Mouse (Mus musculus): ENCODE data around the gene F5. TPM values are rescaled to one million over a fixed set of nuclear protein-coding genes. Genes with fewer than 3 reads are reported as not detected.

F5 gene
- polyA plus RNA-seq, 1 experiment from 2014 or later: 0.24 TPM

DNA sequence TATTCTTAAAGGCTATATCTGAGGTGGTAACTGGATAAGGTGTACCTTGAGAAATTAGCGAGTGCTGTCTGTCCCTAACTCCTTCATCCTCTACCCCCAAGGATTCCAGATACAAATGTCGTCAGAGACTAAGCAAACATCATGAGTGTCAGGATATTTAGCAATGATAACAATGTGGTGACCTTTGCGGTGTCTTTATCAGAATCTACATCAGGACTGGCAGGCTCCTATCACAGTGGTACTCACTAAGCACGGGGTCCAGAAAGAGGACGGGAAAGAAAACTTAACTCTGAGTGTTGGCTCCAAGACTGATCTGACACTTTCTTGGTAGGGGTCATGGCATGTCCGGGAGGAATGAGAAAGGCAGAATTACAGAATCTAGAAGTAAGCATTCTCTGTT lies 17.5 kb upstream of the F5 start:
- no peaks in the 10 kb centered on the region for H3K4me1 ChIP-seq
- WGBS: 85% methylated on average over 6 of the region's 6 CpGs
- no peaks in the 10 kb centered on the region for H3K27me3 ChIP-seq (ENCODE audit: low read depth, poor library complexity, severe bottlenecking)
- no peak for DNase-seq (ENCODE audit: low spot score)
- H3K9me3 ChIP-seq (replicated peaks): no peaks in the 10 kb centered on the region
- no peaks in the 10 kb centered on the region for H3K36me3 ChIP-seq
- no peak overlapping the region for H3K27ac ChIP-seq
- H3K4me3 ChIP-seq: no peak overlapping the region

DNA sequence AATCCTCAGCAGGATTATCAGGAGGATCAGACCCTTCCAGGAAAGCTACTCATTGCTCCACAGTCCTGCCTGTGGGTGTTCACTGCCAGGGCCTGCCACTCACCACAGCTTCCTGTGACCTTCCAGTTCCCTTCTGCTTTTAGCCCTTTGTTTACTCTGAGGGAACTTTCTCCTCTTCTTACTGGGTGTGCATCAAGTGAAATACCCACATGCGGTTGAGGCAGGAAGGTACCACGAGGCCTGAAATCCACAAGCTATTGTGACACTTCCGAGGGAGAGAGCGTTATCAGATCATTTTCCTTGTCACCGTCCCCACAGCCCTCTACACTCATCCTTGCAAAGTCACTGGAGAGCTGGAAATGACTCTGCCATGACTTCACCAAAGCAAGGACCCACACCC lies 16.3 kb upstream of the F5 start:
- no peak overlapping the region for H3K27ac ChIP-seq
- 82% methylated on average over 5 of the region's 5 CpGs for WGBS
- DNase-seq (ENCODE audit: low spot score): no peak
- no peaks in the 10 kb centered on the region for H3K9me3 ChIP-seq (replicated peaks)
- no peaks in the 10 kb centered on the region for H3K27me3 ChIP-seq (ENCODE audit: low read depth, poor library complexity, severe bottlenecking)
- no peaks in the 10 kb centered on the region for H3K4me1 ChIP-seq
- H3K36me3 ChIP-seq: no peaks in the 10 kb centered on the region
- no peak overlapping the region for H3K4me3 ChIP-seq

DNA sequence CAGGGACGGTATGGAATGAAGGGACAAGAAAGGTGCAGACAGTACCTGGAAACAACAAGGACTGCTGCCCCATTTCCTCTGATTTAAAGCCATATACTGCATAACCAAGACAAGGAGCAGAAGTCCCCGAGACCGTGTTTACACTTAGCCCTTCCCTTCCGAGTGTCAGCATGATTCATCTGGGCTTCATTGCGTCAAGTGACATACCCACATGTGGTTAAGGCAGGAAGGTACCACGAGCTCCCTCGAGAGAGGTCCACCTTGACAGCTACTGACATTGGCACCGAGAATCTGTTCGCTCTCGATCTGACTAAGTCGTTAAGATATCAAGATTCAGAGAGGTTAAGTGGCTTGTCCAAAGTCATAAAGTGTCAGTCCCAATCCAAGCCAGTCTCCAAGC lies 15.7 kb upstream of the F5 start:
- 69% methylated on average over 11 of the region's 11 CpGs for WGBS
- no peaks in the 10 kb centered on the region for H3K36me3 ChIP-seq
- no peak for DNase-seq (ENCODE audit: low spot score)
- H3K4me1 ChIP-seq: no peaks in the 10 kb centered on the region
- H3K4me3 ChIP-seq: no peak overlapping the region
- H3K27ac ChIP-seq: no peak overlapping the region
- H3K9me3 ChIP-seq (replicated peaks): no peaks in the 10 kb centered on the region
- no peaks in the 10 kb centered on the region for H3K27me3 ChIP-seq (ENCODE audit: low read depth, poor library complexity, severe bottlenecking)

DNA sequence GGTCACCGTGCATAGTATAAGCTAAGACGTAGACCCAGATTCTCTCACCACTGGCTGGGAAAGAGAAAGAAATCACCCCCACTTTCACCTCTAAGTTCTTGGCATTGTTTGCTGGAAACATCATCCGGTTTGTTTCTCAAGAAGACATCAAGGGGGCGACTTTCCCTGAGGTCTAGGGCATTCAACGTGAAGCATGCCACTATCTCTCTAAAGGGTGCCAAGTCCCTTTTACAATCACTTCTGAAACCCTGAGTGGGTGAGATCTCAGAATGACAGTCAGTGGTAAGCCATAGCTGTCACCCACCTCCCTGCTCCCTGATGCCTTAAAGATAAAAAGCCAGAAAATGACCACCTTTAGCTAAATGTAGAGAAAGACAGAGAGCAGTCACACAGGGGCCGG lies 15.0 kb upstream of the F5 start:
- Histone ChIP-seq H3K36me3 (no peaks in the 10 kb centered on the region), H3K4me1 (no peaks in the 10 kb centered on the region), H3K27me3 (ENCODE audit: low read depth, poor library complexity, severe bottlenecking) (no peaks in the 10 kb centered on the region), H3K9me3 (replicated peaks) (no peaks in the 10 kb centered on the region), H3K4me3 (no peak overlapping the region), H3K27ac (no peak overlapping the region)
- WGBS: 78% methylated on average over 6 of the region's 6 CpGs
- DNase-seq (ENCODE audit: low spot score): no peak

DNA sequence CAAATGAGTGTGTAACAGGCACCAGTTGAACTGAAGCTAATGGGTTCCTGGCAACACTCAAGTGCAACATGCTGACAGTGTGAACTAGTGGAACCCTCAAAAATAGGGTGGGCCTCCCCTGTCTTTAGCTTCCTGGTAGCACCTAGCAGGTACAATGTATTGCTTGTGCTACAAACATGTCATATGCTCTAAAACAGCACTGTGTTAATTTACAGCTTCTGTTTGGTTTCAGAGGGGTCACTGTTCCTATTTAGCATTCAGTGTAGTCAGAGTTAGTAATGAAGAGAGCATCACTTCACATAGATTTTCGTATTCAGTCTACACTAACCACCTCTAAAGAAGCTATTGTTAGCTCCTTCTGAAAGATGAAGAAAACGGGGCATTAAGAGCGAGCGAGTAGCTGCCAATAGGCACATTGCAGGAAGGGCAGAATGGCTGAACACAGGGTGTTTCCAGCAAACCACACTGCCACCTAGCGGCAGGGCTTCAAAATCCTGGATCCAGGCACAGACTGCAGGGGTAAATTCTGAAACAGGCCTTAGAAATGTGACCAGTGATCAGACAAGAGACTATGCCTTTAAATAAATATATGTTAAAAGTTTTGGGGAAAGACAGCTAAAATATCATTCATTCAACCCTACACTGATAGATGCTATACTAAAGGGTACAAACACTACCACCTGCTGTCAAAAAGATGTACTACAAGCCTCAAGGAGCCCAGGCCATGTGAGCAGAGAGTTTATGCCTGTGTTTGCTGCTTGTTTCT lies 13.1 kb upstream of the F5 start:
- no peaks in the 10 kb centered on the region for H3K27me3 ChIP-seq (ENCODE audit: low read depth, poor library complexity, severe bottlenecking)
- no peaks in the 10 kb centered on the region for H3K9me3 ChIP-seq (replicated peaks)
- H3K4me3 ChIP-seq: no peak overlapping the region
- peak; percentile 86 for DNase-seq (ENCODE audit: low spot score)
- H3K27ac ChIP-seq: no peak overlapping the region
- 15% methylated on average over 5 of the region's 5 CpGs for WGBS
- H3K4me1 ChIP-seq: no peaks in the 10 kb centered on the region
- no peaks in the 10 kb centered on the region for H3K36me3 ChIP-seq

DNA sequence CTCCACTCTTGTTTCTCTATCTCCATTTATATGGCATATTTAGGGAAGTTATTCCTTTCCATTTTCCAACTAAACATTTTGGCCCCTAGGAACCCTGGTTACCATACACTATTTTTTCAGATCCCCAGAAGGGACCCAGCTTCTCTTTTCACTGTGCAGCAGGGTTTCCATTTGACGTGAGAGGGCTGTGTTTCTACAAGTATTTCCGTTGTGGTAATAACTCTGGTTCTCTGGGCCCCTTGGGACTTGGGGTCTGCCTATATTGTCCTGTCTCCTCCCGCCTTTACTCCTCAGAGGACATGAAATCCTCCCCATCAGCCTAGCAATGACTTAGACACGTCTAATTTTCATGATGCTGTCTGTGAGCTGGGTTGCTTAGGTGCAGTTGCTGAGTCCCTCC lies 12.2 kb upstream of the F5 start:
- 74% methylated on average over 4 of the region's 4 CpGs for WGBS
- no peaks in the 10 kb centered on the region for H3K27me3 ChIP-seq (ENCODE audit: low read depth, poor library complexity, severe bottlenecking)
- H3K9me3 ChIP-seq (replicated peaks): no peaks in the 10 kb centered on the region
- no peaks in the 10 kb centered on the region for H3K36me3 ChIP-seq
- H3K27ac ChIP-seq: no peak overlapping the region
- no peak overlapping the region for H3K4me3 ChIP-seq
- H3K4me1 ChIP-seq: no peaks in the 10 kb centered on the region
- no peak for DNase-seq (ENCODE audit: low spot score)

DNA sequence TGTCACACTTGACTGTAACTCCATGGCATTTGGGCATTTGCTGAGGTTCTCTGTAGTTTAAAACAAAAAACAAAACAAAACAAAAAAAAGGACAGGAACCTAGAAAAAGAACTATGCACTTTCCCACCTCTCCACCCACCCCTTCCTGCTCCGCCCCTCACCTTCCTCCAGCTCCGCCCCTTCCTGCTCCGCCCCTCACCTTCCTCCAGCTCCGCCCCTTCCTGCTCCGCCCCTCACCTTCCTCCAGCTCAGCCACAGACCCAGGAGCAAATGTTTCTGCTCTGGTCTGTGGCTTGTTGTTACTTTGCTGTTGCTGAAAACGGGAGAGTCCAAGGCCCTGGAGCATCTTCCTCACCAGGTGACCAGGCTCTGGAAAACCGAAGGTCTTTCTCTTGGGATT lies 2.6 kb upstream of the F5 start:
- Histone ChIP-seq H3K9me3 (replicated peaks) (no peaks in the 10 kb centered on the region), H3K27ac (no peak overlapping the region), H3K4me3 (no peak overlapping the region), H3K4me1 (peaks cover 15% of the 10 kb centered on the region), H3K27me3 (ENCODE audit: low read depth, poor library complexity, severe bottlenecking) (no peaks in the 10 kb centered on the region), H3K36me3 (no peaks in the 10 kb centered on the region)
- WGBS: 95% methylated on average over 7 of the region's 7 CpGs
- DNase-seq (ENCODE audit: low spot score): no peak

DNA sequence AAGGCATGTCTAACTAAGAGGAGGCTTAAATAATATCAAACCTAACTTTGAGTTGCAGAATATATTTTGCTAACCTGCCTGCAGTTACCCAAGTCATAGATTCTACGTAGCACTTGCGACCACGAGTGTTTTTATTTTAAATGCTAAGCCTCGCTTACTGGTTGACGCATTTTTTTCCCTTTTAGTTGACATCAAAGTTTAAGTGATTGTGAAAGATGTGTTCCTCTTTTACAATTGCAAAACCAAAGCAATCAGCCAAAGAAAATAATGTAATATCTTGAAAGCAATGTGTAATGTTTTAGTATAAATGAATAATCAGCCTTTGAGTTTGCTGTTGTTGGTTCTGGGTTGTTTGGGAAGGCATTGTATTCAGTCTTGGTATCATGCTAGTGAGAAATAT lies 1.2 kb downstream of the F5 start:
- Histone ChIP-seq H3K9me3 (replicated peaks) (no peaks in the 10 kb centered on the region), H3K4me1 (peaks cover 8% of the 10 kb centered on the region), H3K27me3 (ENCODE audit: low read depth, poor library complexity, severe bottlenecking) (no peaks in the 10 kb centered on the region), H3K27ac (no peak overlapping the region), H3K4me3 (no peak overlapping the region), H3K36me3 (no peaks in the 10 kb centered on the region)
- DNase-seq (ENCODE audit: low spot score): no peak
- WGBS: 91% methylated on average over 5 of the region's 5 CpGs

DNA sequence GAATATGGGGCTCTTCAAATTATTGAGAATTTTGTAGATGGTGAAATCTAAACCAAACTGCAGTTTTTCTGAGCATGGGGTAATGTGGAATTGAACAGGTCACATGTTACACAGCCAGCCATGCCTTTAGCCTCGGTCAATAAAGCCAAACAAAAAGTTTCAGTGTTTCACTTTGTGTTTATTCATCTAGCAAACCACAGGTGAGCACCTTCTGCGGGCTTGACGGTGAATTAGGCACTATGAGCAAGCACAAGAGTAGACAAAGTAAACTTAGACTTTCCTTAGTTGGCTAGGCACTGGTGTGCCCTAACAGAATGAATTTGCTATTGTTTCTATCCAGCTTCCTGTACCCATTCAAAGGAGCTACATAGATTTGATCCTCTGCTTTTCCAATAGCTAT lies 3.3 kb downstream of the F5 start:
- Histone ChIP-seq H3K9me3 (replicated peaks) (no peaks in the 10 kb centered on the region), H3K36me3 (no peaks in the 10 kb centered on the region), H3K4me3 (no peak overlapping the region), H3K27me3 (ENCODE audit: low read depth, poor library complexity, severe bottlenecking) (no peaks in the 10 kb centered on the region), H3K27ac (no peak overlapping the region), H3K4me1 (peaks cover 8% of the 10 kb centered on the region)
- WGBS: 89% methylated on average over 3 of the region's 3 CpGs
- DNase-seq (ENCODE audit: low spot score): no peak

DNA sequence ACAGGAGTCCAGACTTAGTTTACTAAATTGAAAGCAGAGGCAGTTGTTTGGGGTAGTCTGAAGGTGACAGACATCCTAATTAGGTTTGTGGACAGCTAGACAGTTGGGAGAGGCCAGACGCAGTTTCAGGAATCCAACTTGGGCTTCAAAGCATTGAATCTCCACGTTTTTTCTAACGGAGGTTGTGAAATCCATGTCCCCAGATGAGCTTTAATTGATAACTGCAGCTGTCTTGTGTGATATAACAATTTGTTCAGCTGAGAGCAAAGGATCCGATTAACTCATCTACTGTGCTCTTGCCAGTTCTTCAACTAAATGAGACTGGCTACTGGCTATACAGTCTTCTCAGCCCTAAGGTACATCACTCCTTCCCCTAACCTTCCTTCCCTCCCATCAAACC lies 6.9 kb downstream of the F5 start:
- Histone ChIP-seq H3K27ac (no peak overlapping the region), H3K27me3 (ENCODE audit: low read depth, poor library complexity, severe bottlenecking) (no peaks in the 10 kb centered on the region), H3K4me3 (no peak overlapping the region), H3K4me1 (no peaks in the 10 kb centered on the region), H3K9me3 (replicated peaks) (no peaks in the 10 kb centered on the region), H3K36me3 (no peaks in the 10 kb centered on the region)
- WGBS: 70% methylated on average over 4 of the region's 4 CpGs
- no peak for DNase-seq (ENCODE audit: low spot score)

DNA sequence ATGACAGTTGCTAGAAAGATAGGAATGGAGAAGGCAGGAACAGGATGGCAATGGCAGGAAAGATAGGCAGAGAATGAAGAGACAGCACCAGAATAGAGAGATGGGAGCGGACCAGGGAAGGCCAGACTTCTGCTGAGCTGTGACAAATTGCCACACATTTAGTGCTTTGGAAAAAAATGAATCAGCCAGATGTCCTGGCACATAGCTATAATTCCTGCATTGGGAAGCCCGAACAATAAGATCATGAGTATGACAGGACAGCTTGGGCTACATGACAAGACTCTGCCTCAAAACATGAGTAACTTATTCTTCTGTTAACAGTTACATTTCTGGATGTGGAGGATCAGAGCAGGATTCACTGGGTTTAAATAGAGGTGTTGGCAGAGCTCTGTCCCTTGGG lies 8.1 kb downstream of the F5 start:
- H3K4me1 ChIP-seq: no peaks in the 10 kb centered on the region
- no peak overlapping the region for H3K27ac ChIP-seq
- H3K36me3 ChIP-seq: no peaks in the 10 kb centered on the region
- no peak overlapping the region for H3K4me3 ChIP-seq
- H3K27me3 ChIP-seq (ENCODE audit: low read depth, poor library complexity, severe bottlenecking): no peaks in the 10 kb centered on the region
- WGBS: 96% methylated on average over 2 of the region's 2 CpGs
- no peaks in the 10 kb centered on the region for H3K9me3 ChIP-seq (replicated peaks)
- DNase-seq (ENCODE audit: low spot score): no peak

DNA sequence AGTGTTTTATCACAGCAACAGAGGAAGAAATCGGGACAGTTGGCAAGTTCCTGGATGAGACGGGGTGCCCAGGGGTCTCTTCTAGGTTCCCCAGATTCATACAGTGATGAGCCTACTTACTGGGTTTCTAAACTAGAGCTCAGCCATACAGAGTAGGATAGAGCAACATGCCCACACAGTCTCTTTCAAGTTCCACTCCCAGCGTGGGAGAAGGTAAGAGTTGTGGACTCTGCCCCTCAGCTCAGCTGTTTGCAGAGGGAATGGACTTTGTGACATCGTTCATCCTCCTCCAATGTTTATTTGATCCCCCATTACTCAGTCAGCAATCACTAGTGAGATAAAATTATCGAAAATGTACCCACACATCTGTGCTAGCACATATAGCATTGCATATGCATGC lies 11.1 kb downstream of the F5 start:
- Histone ChIP-seq H3K27me3 (ENCODE audit: low read depth, poor library complexity, severe bottlenecking) (no peaks in the 10 kb centered on the region), H3K27ac (no peak overlapping the region), H3K4me1 (no peaks in the 10 kb centered on the region), H3K4me3 (no peak overlapping the region), H3K9me3 (replicated peaks) (no peaks in the 10 kb centered on the region), H3K36me3 (no peaks in the 10 kb centered on the region)
- WGBS: 85% methylated on average over 5 of the region's 5 CpGs
- no peak for DNase-seq (ENCODE audit: low spot score)

DNA sequence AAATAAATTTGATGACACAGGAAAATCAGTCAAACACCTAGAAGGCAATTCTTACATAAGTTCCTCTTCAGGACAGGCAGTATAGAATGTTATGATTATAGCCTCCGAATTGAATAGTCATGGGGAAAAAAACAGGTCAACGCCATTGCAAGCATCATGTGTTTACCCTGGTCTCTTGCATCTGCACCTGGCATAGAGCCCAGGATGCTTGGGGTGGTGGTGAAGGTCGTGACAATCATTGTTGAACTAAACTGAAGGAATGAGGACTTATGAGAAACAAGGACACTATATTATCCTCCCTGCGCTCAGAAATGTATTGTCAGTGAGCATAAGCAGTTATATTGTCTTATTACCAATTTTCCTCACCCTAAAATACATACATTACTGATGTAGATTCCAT lies 17.2 kb downstream of the F5 start:
- H3K4me3 ChIP-seq: no peak overlapping the region
- H3K9me3 ChIP-seq (replicated peaks): no peaks in the 10 kb centered on the region
- 84% methylated on average over 4 of the region's 4 CpGs for WGBS
- no peaks in the 10 kb centered on the region for H3K4me1 ChIP-seq
- H3K27me3 ChIP-seq (ENCODE audit: low read depth, poor library complexity, severe bottlenecking): no peaks in the 10 kb centered on the region
- no peaks in the 10 kb centered on the region for H3K36me3 ChIP-seq
- no peak for DNase-seq (ENCODE audit: low spot score)
- no peak overlapping the region for H3K27ac ChIP-seq

DNA sequence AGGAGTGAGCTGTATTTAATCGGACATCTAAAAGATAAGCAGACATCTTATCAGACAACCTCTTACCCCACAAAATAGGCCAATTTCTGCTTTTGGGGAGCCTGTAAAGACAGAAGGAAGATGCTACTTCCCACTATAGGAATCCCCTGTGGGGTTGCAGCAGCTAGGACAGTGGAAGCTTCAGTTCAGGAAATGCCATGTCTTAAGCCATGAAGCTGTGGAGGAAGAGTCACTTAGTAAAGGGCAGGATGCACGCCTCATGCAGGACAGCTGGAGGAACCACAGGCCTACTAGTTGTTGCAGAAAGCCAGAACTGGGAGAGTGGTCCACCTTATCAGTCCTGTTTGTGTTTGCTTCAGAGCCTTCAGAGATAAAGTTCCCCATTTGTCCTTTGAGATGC lies 18.8 kb downstream of the F5 start:
- WGBS: 91% methylated on average over 2 of the region's 2 CpGs

More for the DNA sequence above, 18.8 kb downstream of the F5 start:
- no peak for DNase-seq (ENCODE audit: low spot score)
- Histone ChIP-seq H3K9me3 (replicated peaks) (no peaks in the 10 kb centered on the region), H3K4me3 (no peak overlapping the region), H3K36me3 (no peaks in the 10 kb centered on the region), H3K4me1 (no peaks in the 10 kb centered on the region), H3K27me3 (ENCODE audit: low read depth, poor library complexity, severe bottlenecking) (no peaks in the 10 kb centered on the region), H3K27ac (no peak overlapping the region)
